Mouse (Mus musculus) embryonic facial prominence, embryonic 14.5 days (tissue): ENCODE results near the gene Rab22a. TPM values are rescaled to one million over a fixed set of nuclear protein-coding genes. Genes with fewer than 3 reads are reported as not detected.
A peak's percentile ranks its signal among the peaks of the same experiment; 100 is the strongest.

Source experiments
- ATAC-seq: fragments of 200-750 bp; cut with Nextera tagmentation; 2 replicates; pipeline ENCODE4 v1.8.0; 2017; ENCODE audit warnings: low read depth, moderate number of reproducible peaks, moderate TSS enrichment
- DNase-seq: peaks from one replicate; pipeline ENCODE4 v3.0.0-alpha.2; 2015; ENCODE audit warnings: low spot score
- H3K27ac ChIP-seq: fragments of 300-500 bp; sonication (generic); replicated peaks from 2 replicates; pipeline ENCODE4 v1.5.1; 2014; ENCODE audit warnings: low read depth, mild to moderate bottlenecking, low read length, moderate library complexity
- H3K27me3 ChIP-seq: fragments of 300-500 bp; sonication (generic); replicated peaks from 2 replicates; pipeline ENCODE4 v1.6.1; 2014; ENCODE audit warnings: low read length; ENCODE audit not compliant: control insufficient read depth, insufficient read depth
- H3K36me3 ChIP-seq: fragments of 300-500 bp; sonication (generic); 2 replicates; pipeline ENCODE4 v1.6.1; 2014; ENCODE audit warnings: low read length, mixed read lengths; ENCODE audit not compliant: control insufficient read depth, insufficient read depth
- H3K4me1 ChIP-seq: fragments of 300-500 bp; sonication (generic); 2 replicates; pipeline ENCODE4 v1.6.1; 2014; ENCODE audit warnings: antibody characterized with exemption, low read length; ENCODE audit not compliant: control insufficient read depth, insufficient read depth
- H3K4me2 ChIP-seq: fragments of 300-500 bp; sonication (generic); 2 replicates; pipeline ENCODE4 v1.6.1; 2014; ENCODE audit warnings: low read depth, mild to moderate bottlenecking, low read length, moderate library complexity, mixed read lengths
- H3K4me3 ChIP-seq: fragments of 300-500 bp; sonication (generic); 2 replicates; pipeline ENCODE4 v1.5.1; 2014; ENCODE audit warnings: low read depth, mild to moderate bottlenecking, low read length
- H3K9ac ChIP-seq: fragments of 300-500 bp; sonication (generic); 2 replicates; pipeline ENCODE4 v1.6.1; 2014; ENCODE audit warnings: low read depth, mild to moderate bottlenecking, low read length, moderate library complexity, mixed read lengths
- H3K9me3 ChIP-seq: fragments of 300-500 bp; sonication (generic); 2 replicates; pipeline ENCODE4 v1.6.1; 2016; ENCODE audit warnings: low read length; ENCODE audit not compliant: control insufficient read depth
- WGBS: fragments of 180-500 bp; shearing (Covaris S2); extraction: QIAGEN DNeasy Blood & Tissue Kit; methylation state at CpG from one replicate; pipeline ENCODE4 v1.1.7; 2014; 5-methylcytosine and 5-hydroxymethylcytosine counted together
- polyA plus RNA-seq: library from polyadenylated mRNA; unstranded; fragments of >200 nt; fragmentation: Nextera tagmentation; extraction: Ambion mirVana; gene quantifications from 2 replicates; pipeline ENCODE4 v1.2.1, GENCODE M21; 2014

Rab22a gene
- polyA plus RNA-seq, 1 experiment from 2014 or later: 47.5 TPM

DNA sequence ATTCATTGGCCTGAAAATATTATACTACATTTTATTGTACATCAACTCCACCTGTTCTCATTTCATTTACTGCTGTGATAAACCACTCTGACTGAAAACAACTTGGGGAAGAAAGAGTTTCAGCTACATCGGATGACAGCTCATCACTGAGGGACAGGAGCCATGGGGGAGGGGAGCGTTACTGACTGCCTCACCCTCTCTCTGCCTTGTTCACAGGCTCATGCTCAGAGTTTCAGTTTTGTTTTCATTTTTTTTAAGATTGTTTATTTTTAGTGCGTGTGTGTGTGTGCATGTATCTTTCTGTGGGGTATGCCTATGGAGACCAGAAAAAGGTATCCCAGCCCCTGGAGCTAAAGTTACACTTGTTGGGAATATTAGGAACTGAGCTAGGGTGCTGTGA, 19.7 kb downstream of the Rab22a start:
- Histone ChIP-seq H3K36me3 (peaks cover 17% of the 10 kb centered on the region), H3K27me3 (no peaks in the 10 kb centered on the region), H3K9ac (no peak overlapping the region), H3K4me1 (no peaks in the 10 kb centered on the region), H3K4me3 (no peak overlapping the region), H3K9me3 (no peaks in the 10 kb centered on the region), H3K27ac (no peak overlapping the region), H3K4me2 (no peak overlapping the region)
- WGBS: 65% methylated on average over 3 of the region's 3 CpGs
- DNase-seq: no peak
- ATAC-seq: no peak

DNA sequence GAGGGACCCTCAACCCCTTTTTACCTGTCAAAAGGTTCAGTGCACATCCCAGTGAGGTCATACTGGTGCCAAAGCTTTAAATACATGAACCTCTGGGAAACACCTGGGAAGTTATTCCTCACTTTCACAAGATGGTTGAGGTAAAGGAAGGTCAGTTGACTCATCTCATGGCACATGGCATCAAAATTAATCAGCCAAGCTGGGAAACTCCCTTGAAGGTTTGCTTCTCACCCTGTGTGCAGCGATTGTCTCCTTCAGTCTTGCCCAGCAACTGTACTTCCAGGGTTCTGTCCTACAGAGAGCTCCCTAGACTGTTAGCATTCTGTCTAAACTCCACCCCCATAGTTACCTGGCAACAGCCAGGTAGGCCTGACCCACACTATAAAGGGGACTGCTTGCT, 20.6 kb downstream of the Rab22a start:
- 60% methylated on average over 1 of the region's 1 CpGs for WGBS
- ATAC-seq: no peak

DNA sequence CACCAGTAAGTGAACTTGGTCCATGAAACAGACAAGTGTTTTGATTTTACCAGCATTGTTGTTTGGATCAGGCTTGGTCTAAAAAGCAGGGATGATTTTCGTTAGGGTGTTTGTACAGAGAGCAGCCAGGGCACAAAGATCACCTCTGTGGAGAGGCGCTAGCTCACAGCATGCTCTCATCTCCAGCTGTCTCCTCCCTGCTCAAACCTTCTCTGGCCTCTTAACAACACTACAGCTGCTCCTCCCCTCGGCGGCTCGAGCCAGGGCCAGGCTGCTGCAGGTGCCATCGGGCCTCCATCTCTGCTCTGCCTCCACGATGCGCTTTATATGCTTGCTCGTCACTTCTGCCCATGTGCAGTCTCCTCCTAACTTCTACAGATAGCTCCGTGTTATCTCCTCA, 23.2 kb downstream of the Rab22a start:
- WGBS: 65% methylated on average over 10 of the region's 10 CpGs
- ATAC-seq: peak; percentile 37; the same call in 1 of the 2 replicates
- no peak overlapping the region for H3K4me3 ChIP-seq

More for the DNA sequence above, 20.6 kb downstream of the Rab22a start:
- no peaks in the 10 kb centered on the region for H3K9me3 ChIP-seq
- no peaks in the 10 kb centered on the region for H3K27me3 ChIP-seq
- H3K27ac ChIP-seq: no peak overlapping the region
- no peak for DNase-seq
- peaks cover 12% of the 10 kb centered on the region for H3K36me3 ChIP-seq
- H3K4me1 ChIP-seq: no peaks in the 10 kb centered on the region
- H3K9ac ChIP-seq: no peak overlapping the region
- H3K4me3 ChIP-seq: no peak overlapping the region
- H3K4me2 ChIP-seq: no peak overlapping the region

DNA sequence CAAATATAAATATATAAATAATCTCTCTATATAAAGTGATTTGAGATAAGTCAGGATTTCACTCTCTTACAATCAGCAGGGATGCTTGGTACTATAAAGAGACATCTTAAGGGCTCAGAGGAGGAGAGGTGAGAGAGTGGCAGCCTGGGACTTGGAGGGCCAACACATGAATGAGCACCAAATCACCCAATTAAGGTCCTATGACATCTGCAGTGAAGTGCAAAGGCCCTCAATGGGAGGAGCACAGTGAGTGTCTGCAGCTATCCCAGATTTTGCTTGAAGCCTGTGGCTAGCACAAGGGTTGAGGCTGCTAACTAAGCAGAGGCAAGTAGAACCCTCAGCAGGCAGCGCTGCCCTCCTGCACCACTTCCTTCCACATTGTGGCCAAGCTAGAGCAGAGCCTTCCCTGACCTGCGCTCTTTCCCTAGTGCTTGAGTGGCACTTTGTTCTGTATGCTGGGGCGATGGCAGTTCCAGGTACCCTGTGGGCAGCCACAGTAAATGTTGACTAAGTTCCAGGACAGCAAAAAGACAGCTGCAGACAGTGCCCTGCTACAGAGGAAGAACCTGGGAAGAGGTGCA, 26.3 kb downstream of the Rab22a start:
- ATAC-seq (no peak), DNase-seq (no peak)
- no peaks in the 10 kb centered on the region for H3K9me3 ChIP-seq
- 93% methylated on average over 3 of the region's 3 CpGs for whole genome bisulfite sequencing
- no peak overlapping the region for H3K4me3 ChIP-seq
- peaks cover 40% of the 10 kb centered on the region for H3K36me3 ChIP-seq
- H3K9ac ChIP-seq: no peak overlapping the region
- H3K27ac ChIP-seq: no peak overlapping the region
- H3K4me1 ChIP-seq: no peaks in the 10 kb centered on the region
- H3K4me2 ChIP-seq: no peak overlapping the region
- no peaks in the 10 kb centered on the region for H3K27me3 ChIP-seq

More for the DNA sequence above, 23.2 kb downstream of the Rab22a start:
- H3K4me1 ChIP-seq: no peaks in the 10 kb centered on the region
- no peak overlapping the region for H3K4me2 ChIP-seq
- no peak overlapping the region for H3K9ac ChIP-seq
- H3K27ac ChIP-seq: no peak overlapping the region
- no peaks in the 10 kb centered on the region for H3K9me3 ChIP-seq
- H3K36me3 ChIP-seq: peaks cover 12% of the 10 kb centered on the region
- H3K27me3 ChIP-seq: no peaks in the 10 kb centered on the region
- no peak for DNase-seq

DNA sequence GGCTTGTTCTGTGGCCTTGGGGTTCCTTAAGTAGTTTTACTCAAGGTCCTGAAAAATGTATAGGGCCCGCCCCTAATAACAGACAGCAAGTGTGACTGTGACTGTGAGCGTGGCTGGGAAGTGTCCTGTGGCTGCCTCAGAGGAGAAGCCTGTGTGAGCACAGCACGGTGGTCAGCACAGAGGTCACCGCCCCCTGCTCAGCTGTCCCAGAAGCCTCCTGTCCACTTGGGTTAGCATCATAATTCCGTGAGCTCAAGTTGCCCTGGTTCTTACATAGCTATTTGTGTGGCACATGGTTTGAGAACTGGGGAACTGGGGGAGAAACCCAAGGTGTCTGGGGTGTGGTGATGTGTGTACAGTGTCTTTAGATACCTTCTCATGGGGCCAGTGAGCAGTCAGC, 27.8 kb downstream of the Rab22a start:
- peaks cover 46% of the 10 kb centered on the region for H3K36me3 ChIP-seq
- H3K9ac ChIP-seq: no peak overlapping the region
- 68% methylated on average over 5 of the region's 5 CpGs for WGBS
- H3K9me3 ChIP-seq: no peaks in the 10 kb centered on the region
- DNase-seq (no peak), ATAC-seq (no peak)
- no peak overlapping the region for H3K4me3 ChIP-seq
- no peak overlapping the region for H3K27ac ChIP-seq
- no peaks in the 10 kb centered on the region for H3K27me3 ChIP-seq
- no peaks in the 10 kb centered on the region for H3K4me1 ChIP-seq
- no peak overlapping the region for H3K4me2 ChIP-seq

DNA sequence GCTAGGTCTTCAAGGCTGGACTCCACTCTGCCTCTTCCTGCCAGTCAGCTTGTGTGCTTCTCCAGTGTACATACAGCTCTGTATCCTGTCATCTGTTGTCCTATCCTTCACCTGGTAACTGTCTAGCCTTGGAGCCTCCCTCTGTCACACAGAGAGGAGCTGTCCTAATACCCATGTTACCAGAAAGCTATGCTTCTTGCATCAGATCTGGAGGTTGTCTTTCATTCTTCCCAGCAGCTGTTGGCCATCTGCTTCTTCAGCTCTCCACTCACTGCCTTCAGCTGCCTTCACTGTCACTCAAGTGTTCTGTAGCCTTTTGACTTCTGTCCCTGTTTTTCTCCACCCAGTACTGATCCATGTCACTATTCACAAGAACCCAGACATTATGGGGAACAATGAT, 30.3 kb downstream of the Rab22a start:
- H3K4me1 ChIP-seq: no peaks in the 10 kb centered on the region
- H3K4me2 ChIP-seq: no peak overlapping the region
- H3K27me3 ChIP-seq: no peaks in the 10 kb centered on the region
- H3K9ac ChIP-seq: no peak overlapping the region
- no peak overlapping the region for H3K4me3 ChIP-seq
- peaks cover 49% of the 10 kb centered on the region for H3K36me3 ChIP-seq
- 0 out of 2 replicates have a peak, but pooled peaks have one; percentile 51 for ATAC-seq
- no peaks in the 10 kb centered on the region for H3K9me3 ChIP-seq
- no peak overlapping the region for H3K27ac ChIP-seq
- DNase-seq: peak; percentile 54

DNA sequence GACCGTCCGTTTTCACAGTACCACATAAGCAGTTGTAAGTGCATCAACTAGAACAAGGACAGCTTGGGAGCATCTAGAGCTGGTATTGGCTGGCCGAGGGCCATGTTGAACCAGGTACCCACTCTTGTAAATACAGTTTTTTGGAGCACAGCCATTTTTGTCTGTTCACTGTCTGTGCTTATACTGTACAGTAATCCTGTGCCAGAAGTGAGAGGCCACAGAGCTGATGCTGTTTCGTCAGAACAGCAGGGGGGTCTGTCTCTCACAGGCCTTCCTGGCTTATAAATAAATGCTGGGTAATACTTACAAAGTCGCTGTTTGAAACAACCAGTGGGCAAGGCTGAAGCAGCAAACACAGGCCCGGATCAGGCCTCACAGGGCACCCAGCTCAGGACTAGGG, 32.2 kb downstream of the Rab22a start:
- H3K36me3 ChIP-seq: peaks cover 68% of the 10 kb centered on the region

DNA sequence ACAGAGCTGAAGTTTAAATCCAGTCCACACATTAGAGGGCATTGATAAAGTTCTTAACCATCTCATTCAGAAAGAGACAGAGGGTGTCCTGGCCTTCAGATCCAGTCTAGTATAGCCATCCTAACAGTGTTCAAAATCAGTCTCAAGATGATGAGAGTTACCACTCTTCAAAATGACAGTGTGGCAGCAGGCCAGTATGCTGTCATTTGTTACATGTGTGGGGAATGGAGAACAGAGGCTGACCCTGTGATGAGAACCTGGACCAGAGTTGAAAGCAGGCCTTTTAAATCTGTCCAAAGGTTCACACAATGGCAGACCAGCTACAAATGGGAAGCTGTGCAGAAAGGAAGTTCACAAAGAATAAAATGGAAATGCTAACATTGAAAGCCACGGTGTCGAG, 33.1 kb downstream of the Rab22a start:
- Histone ChIP-seq H3K9ac (no peak overlapping the region), H3K4me3 (no peak overlapping the region), H3K9me3 (no peaks in the 10 kb centered on the region), H3K27ac (no peak overlapping the region), H3K4me2 (no peak overlapping the region), H3K36me3 (peaks cover 77% of the 10 kb centered on the region), H3K27me3 (no peaks in the 10 kb centered on the region), H3K4me1 (no peaks in the 10 kb centered on the region)
- WGBS: 95% methylated on average over 2 of the region's 2 CpGs
- no peak for ATAC-seq
- DNase-seq: no peak

More for the DNA sequence above, 32.2 kb downstream of the Rab22a start:
- H3K27ac ChIP-seq: no peak overlapping the region
- no peaks in the 10 kb centered on the region for H3K4me1 ChIP-seq
- H3K4me2 ChIP-seq: no peak overlapping the region
- H3K27me3 ChIP-seq: no peaks in the 10 kb centered on the region
- ATAC-seq (no peak), DNase-seq (no peak)
- H3K4me3 ChIP-seq: no peak overlapping the region
- no peak overlapping the region for H3K9ac ChIP-seq
- H3K9me3 ChIP-seq: no peaks in the 10 kb centered on the region
- WGBS: 72% methylated on average over 6 of the region's 6 CpGs

DNA sequence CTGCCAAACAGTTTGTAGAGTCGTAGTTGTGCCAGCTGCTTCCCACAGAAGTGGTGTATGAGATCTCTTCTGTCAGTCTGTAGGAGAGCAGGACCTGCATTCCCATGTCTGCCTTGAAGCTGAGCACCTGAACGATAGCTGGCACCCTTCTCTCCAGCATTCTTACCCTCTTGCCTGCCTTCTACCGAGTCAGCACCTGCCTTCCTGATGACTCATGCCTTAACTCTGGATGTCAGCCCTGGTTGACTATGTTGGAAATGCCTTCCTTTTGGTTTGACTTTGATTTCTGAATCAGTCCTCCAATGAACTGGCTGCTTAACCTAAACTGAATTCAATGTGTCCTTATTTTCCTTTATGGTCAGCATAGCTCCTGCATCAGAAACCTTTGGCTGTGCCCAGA, 39.3 kb downstream of the Rab22a start:
- Histone ChIP-seq H3K9ac (no peak overlapping the region), H3K36me3 (peaks cover 89% of the 10 kb centered on the region), H3K27me3 (no peaks in the 10 kb centered on the region), H3K4me2 (no peak overlapping the region), H3K27ac (no peak overlapping the region), H3K4me3 (no peak overlapping the region), H3K9me3 (no peaks in the 10 kb centered on the region), H3K4me1 (no peaks in the 10 kb centered on the region)
- DNase-seq: no peak
- no peak for ATAC-seq
- WGBS: 73% methylated on average over 3 of the region's 3 CpGs
